8 mouse cellular contexts compared by ENCODE assay signal in genomic region chr5:148550393-148550792, GRCm38 (mm10). TPM values are rescaled to one million over a fixed set of nuclear protein-coding genes. Genes with fewer than 3 reads are reported as not detected.
A peak's percentile ranks its signal among the peaks of the same experiment; 100 is the strongest.
DNase-seq lines count a peak whose midpoint lies in the region; ATAC-seq and TF ChIP-seq lines count a peak whose summit lies in the region.

No protein-coding gene starts in this region.

- peak overlapping the region; percentile 70 for H3K4me3 ChIP-seq in layer of hippocampus, adult 2 months
- peak overlapping the region; percentile 78 for H3K4me3 ChIP-seq in forebrain, embryonic 13.5 days
- peak overlapping the region; percentile 65 for H3K4me3 ChIP-seq in lung, embryonic 16.5 days (ENCODE audit: low read length)
- peak overlapping the region; percentile 63 for H3K4me3 ChIP-seq in small intestine, adult 2 months (ENCODE audit: low read depth, low read length)

- H3K9ac ChIP-seq in forebrain, embryonic 13.5 days, result peak overlapping the region; percentile 86
- peak overlapping the region; percentile 17 for H3K9ac ChIP-seq in lung, embryonic 16.5 days (ENCODE audit: low read length)

- H3K36me3 ChIP-seq in forebrain, embryonic 13.5 days (ENCODE audit: poor library complexity, severe bottlenecking), result no peaks in the 10 kb centered on the region
- H3K36me3 ChIP-seq in lung, embryonic 16.5 days (ENCODE audit: control insufficient read depth, insufficient read depth, low read length), result no peaks in the 10 kb centered on the region
- H3K36me3 ChIP-seq in small intestine, adult 2 months (ENCODE audit: control insufficient read depth, insufficient read depth, low read length), result no peaks in the 10 kb centered on the region

- peak in 1 of 2 experiments; percentile 45 for DNase-seq in layer of hippocampus, adult 2 months (ENCODE audit: low spot score in 2 of 2)
- DNase-seq in layer of hippocampus, postnatal 36 days, result no peak
- peak; percentile 12 for DNase-seq in T-cell, adult 2 months (ENCODE audit: low spot score)
- DNase-seq in kidney, adult 11 months, result peak; percentile 29
- no peak for DNase-seq in ovary, postnatal 14 days (ENCODE audit: low spot score)

- peaks cover 60% of the 10 kb centered on the region for H3K4me1 ChIP-seq in forebrain, embryonic 13.5 days
- peaks cover 48% of the 10 kb centered on the region for H3K4me1 ChIP-seq in lung, embryonic 16.5 days (replicated peaks; ENCODE audit: control insufficient read depth, insufficient read depth, low read length)
- peaks cover 19% of the 10 kb centered on the region for H3K4me1 ChIP-seq in small intestine, adult 2 months (ENCODE audit: control insufficient read depth, insufficient read depth, insufficient read length, low read length)

- H3K27ac ChIP-seq in layer of hippocampus, adult 2 months, result peak overlapping the region; percentile 97
- peak overlapping the region; percentile 17; the same call in 1 of the 2 replicates for H3K27ac ChIP-seq in forebrain, embryonic 13.5 days
- H3K27ac ChIP-seq in lung, embryonic 16.5 days (ENCODE audit: low read length), result no peak overlapping the region; the same call in 1 of the 2 replicates
- peak overlapping the region; percentile 42; the same call in 1 of the 2 replicates for H3K27ac ChIP-seq in small intestine, adult 2 months (ENCODE audit: insufficient read depth, low read depth, low read length)

- ATAC-seq in forebrain, embryonic 13.5 days, result no peak
- ATAC-seq in lung, embryonic 16.5 days (ENCODE audit: low read depth), result no peak

- no peak for TF ChIP-seq POLR2A in small intestine, adult 2 months (IDR thresholded peaks at IDR 0.05; ENCODE audit: low read depth, low read length)

- peak overlapping the region; percentile 84 for H3K4me2 ChIP-seq in forebrain, embryonic 13.5 days
- H3K4me2 ChIP-seq in lung, embryonic 16.5 days (ENCODE audit: low read depth, low read length), result peak overlapping the region; percentile 80

- H3K27me3 ChIP-seq in forebrain, embryonic 13.5 days, result peaks cover 8% of the 10 kb centered on the region; the same call in 1 of the 2 replicates
- no peaks in the 10 kb centered on the region for H3K27me3 ChIP-seq in lung, embryonic 16.5 days (ENCODE audit: control insufficient read depth, insufficient read depth, low read depth, low read length)
- no peaks in the 10 kb centered on the region for H3K27me3 ChIP-seq in small intestine, adult 2 months (ENCODE audit: control insufficient read depth, insufficient read depth, low read length)

- WGBS in forebrain, embryonic 13.5 days, result 2% methylated on average over 6 of the region's 6 CpGs
- 3% methylated on average over 6 of the region's 6 CpGs for WGBS in lung, embryonic 16.5 days
- WGBS in small intestine, adult 2 months, result 5% methylated on average over 6 of the region's 6 CpGs

- H3K9me3 ChIP-seq in forebrain, embryonic 13.5 days (replicated peaks), result no peaks in the 10 kb centered on the region
- no peaks in the 10 kb centered on the region for H3K9me3 ChIP-seq in lung, embryonic 16.5 days (ENCODE audit: control insufficient read depth, low read length)

- no peak for TF ChIP-seq CTCF in layer of hippocampus, adult 2 months (conservative IDR thresholded peaks at IDR 0.05)
- peak; percentile 3; the same call in 1 of the 2 replicates for TF ChIP-seq CTCF in small intestine, adult 2 months (IDR thresholded peaks at IDR 0.05; ENCODE audit: extremely low read depth, insufficient read length, insufficient replicate concordance, low read depth, low read length)

RNA-seq across cellular contexts. Expression of gene Ubl3, which starts 2.2 kb away (rescaled TPM):
- total RNA-seq in layer of hippocampus, adult 2 months (2021), result 100 to 1,000 TPM; 221 to 227 TPM
- 100 to 1,000 TPM; 222 to 250 TPM for total RNA-seq in layer of hippocampus, postnatal 36 days (2021)
- 71.5 and 74.5 TPM in 2 replicates for polyA plus RNA-seq in forebrain, embryonic 13.5 days (2015; fragmentation: Nextera tagmentation; extraction: Ambion mirVana)
- polyA plus RNA-seq in lung, embryonic 16.5 days (2015; fragmentation: Nextera tagmentation; extraction: Ambion mirVana), result 55.9 and 73.5 TPM in 2 replicates
- polyA plus RNA-seq in small intestine, adult 2 months (2012; rRNA removed), result 32.1 and 68.2 TPM in 2 replicates

Comparison
In these comparisons a context has a peak if more than half of its experiments do, and no peak if none do; other contexts are left out.
1. DNase-seq: peak in T-cell, adult 2 months (single experiment) and kidney, adult 11 months (single experiment); none in layer of hippocampus, postnatal 36 days (0 of 2) and ovary, postnatal 14 days (single experiment).
2. Peak in every context shown above with its lines, with median percentiles within 50 percentile points of each other: H3K4me3 ChIP-seq.